Mouse (Mus musculus) cerebellum, adult 11 months (tissue): ENCODE data around the gene Syndig1l.
A peak's percentile ranks its signal among the peaks of the same experiment; 100 is the strongest.

Experiments
- DNase-seq: peaks from one replicate; pipeline ENCODE4 v3.0.0; 2022

The Syndig1l gene

GRCm38 (mm10) chr12:84671646-84672045 lies 27.0 kb downstream of the Syndig1l start:
- no peak for DNase-seq

GRCm38 (mm10) chr12:84670555-84670954 lies 28.1 kb downstream of the Syndig1l start:
- DNase-seq: no peak

- DNase-seq: peak; percentile 56
These were observed 44.7 kb downstream of the Syndig1l start for GRCm38 (mm10) chr12:84653912-84654311.

- no peak for DNase-seq
These were observed 48.4 kb downstream of the Syndig1l start for GRCm38 (mm10) chr12:84650234-84650633.

GRCm38 (mm10) chr12:84640654-84641053 lies 58.0 kb downstream of the Syndig1l start, which contains the start of gene Vrtn:
TSS of gene Vrtn (plus strand) at chr12:84641019.
- DNase-seq: no peak

GRCm38 (mm10) chr12:84640253-84640652 lies 58.4 kb downstream of the Syndig1l start:
- DNase-seq: no peak

- DNase-seq: no peak
These were observed 66.8 kb downstream of the Syndig1l start for GRCm38 (mm10) chr12:84631867-84632266.
